Mouse (Mus musculus) embryonic facial prominence, embryonic 14.5 days (tissue): Measurements from ENCODE around the gene Kif20b. TPM values are rescaled to one million over a fixed set of nuclear protein-coding genes. Genes with fewer than 3 reads are reported as not detected.

Source experiments
- ATAC-seq: fragments of 200-750 bp; cut with Nextera tagmentation; 2 replicates; pipeline ENCODE4 v1.8.0; 2017; ENCODE audit warnings: low read depth, moderate number of reproducible peaks, moderate TSS enrichment
- DNase-seq: peaks from one replicate; pipeline ENCODE4 v3.0.0-alpha.2; 2015; ENCODE audit warnings: low spot score
- H3K27ac ChIP-seq: fragments of 300-500 bp; sonication (generic); replicated peaks from 2 replicates; pipeline ENCODE4 v1.5.1; 2014; ENCODE audit warnings: low read depth, mild to moderate bottlenecking, low read length, moderate library complexity
- H3K27me3 ChIP-seq: fragments of 300-500 bp; sonication (generic); replicated peaks from 2 replicates; pipeline ENCODE4 v1.6.1; 2014; ENCODE audit warnings: low read length; ENCODE audit not compliant: control insufficient read depth, insufficient read depth
- H3K36me3 ChIP-seq: fragments of 300-500 bp; sonication (generic); 2 replicates; pipeline ENCODE4 v1.6.1; 2014; ENCODE audit warnings: low read length, mixed read lengths; ENCODE audit not compliant: control insufficient read depth, insufficient read depth
- H3K4me1 ChIP-seq: fragments of 300-500 bp; sonication (generic); 2 replicates; pipeline ENCODE4 v1.6.1; 2014; ENCODE audit warnings: antibody characterized with exemption, low read length; ENCODE audit not compliant: control insufficient read depth, insufficient read depth
- H3K4me2 ChIP-seq: fragments of 300-500 bp; sonication (generic); 2 replicates; pipeline ENCODE4 v1.6.1; 2014; ENCODE audit warnings: low read depth, mild to moderate bottlenecking, low read length, moderate library complexity, mixed read lengths
- H3K4me3 ChIP-seq: fragments of 300-500 bp; sonication (generic); 2 replicates; pipeline ENCODE4 v1.5.1; 2014; ENCODE audit warnings: low read depth, mild to moderate bottlenecking, low read length
- H3K9ac ChIP-seq: fragments of 300-500 bp; sonication (generic); 2 replicates; pipeline ENCODE4 v1.6.1; 2014; ENCODE audit warnings: low read depth, mild to moderate bottlenecking, low read length, moderate library complexity, mixed read lengths
- H3K9me3 ChIP-seq: fragments of 300-500 bp; sonication (generic); 2 replicates; pipeline ENCODE4 v1.6.1; 2016; ENCODE audit warnings: low read length; ENCODE audit not compliant: control insufficient read depth
- WGBS: fragments of 180-500 bp; shearing (Covaris S2); extraction: QIAGEN DNeasy Blood & Tissue Kit; methylation state at CpG from one replicate; pipeline ENCODE4 v1.1.7; 2014; 5-methylcytosine and 5-hydroxymethylcytosine counted together
- polyA plus RNA-seq: library from polyadenylated mRNA; unstranded; fragments of >200 nt; fragmentation: Nextera tagmentation; extraction: Ambion mirVana; gene quantifications from 2 replicates; pipeline ENCODE4 v1.2.1, GENCODE M21; 2014

Kif20b gene
- polyA plus RNA-seq, 1 experiment from 2014 or later: 36.1 TPM

DNA sequence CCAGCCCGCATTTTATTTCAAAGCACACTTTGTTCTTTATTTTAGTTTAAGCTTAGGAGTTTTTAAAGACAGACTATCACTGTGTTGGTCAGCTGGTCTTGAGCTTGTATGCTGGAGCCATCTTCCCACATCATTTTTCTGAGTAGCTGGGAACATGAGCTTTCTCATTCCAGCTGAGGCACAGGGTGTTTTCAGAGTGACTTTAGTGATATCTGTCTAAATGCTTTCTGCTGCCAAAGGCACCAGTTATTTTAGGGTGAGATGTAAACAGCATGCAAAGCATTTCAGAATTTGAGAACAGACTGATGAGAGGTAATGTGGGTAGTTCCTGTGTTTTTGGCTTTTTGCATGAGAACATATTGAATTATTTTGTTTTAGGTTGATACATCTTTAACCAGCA, 25.0 kb downstream of the Kif20b start:
- no peak overlapping the region for H3K27ac ChIP-seq
- no peak overlapping the region for H3K4me2 ChIP-seq
- no peaks in the 10 kb centered on the region for H3K4me1 ChIP-seq
- peaks cover 48% of the 10 kb centered on the region for H3K36me3 ChIP-seq
- ATAC-seq (no peak), DNase-seq (no peak)
- 97% methylated on average over 1 of the region's 1 CpGs for WGBS
- H3K9ac ChIP-seq: no peak overlapping the region
- H3K9me3 ChIP-seq: no peaks in the 10 kb centered on the region
- no peak overlapping the region for H3K4me3 ChIP-seq
- no peaks in the 10 kb centered on the region for H3K27me3 ChIP-seq

DNA sequence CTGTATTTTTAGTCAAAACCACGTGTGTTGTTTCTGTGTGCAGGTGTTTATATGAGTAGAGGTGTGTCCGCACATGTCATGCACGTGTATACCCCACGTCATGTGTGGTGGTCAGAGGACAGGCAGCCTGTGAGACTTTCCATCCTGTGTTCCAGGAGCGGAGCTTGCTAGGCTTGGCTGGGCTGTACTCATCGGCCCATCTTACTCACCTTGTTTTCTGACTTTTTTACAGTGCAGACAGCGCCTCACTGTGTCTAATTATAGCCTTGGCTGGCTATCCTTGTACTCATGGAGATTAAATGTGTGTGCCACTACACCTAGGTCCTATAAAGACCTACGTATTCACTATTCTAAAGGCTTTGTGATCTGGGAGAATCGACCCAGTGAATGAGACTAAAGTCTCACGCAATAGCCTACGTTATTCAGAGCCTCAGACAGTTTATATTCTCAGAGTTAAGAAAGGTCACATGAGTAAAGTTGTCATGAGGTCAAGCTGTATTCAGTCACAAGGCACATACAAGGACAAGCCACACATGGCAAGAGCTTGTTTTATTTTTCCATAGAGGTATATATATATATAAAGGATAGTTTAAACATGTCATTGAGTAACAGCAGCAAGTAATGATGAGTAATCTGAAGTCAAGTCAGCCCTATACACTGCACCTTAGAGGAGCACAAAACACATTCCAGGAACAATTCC, 31.8 kb downstream of the Kif20b start:
- Histone ChIP-seq H3K9ac (no peak overlapping the region), H3K4me3 (no peak overlapping the region), H3K9me3 (no peaks in the 10 kb centered on the region), H3K27ac (no peak overlapping the region), H3K4me1 (no peaks in the 10 kb centered on the region), H3K27me3 (no peaks in the 10 kb centered on the region), H3K36me3 (peaks cover 58% of the 10 kb centered on the region), H3K4me2 (no peak overlapping the region)
- WGBS: 94% methylated on average over 11 of the region's 11 CpGs
- DNase-seq (no peak), ATAC-seq (no peak)

DNA sequence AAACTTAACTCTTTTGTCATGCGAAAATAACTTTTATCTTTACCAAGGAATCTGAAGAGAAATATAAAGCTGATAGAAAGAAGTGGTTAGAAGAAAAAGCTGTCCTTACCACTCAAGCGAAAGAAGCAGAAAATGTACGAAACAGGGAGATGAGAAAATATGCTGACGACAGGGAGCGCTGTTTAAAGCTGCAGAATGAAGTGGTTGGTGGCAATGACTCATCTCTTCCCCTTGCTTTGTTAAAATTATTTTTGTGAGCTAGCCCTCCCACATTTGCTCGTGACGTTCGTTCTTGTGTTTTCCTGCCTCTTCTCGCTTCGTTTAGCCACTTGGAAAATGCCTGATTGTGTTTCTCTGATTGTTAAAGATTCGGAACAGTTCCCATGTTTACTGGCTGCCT, 37.2 kb downstream of the Kif20b start:
- Histone ChIP-seq H3K9me3 (no peaks in the 10 kb centered on the region), H3K4me2 (no peak overlapping the region), H3K36me3 (peaks cover 63% of the 10 kb centered on the region), H3K4me1 (no peaks in the 10 kb centered on the region), H3K4me3 (no peak overlapping the region), H3K27me3 (no peaks in the 10 kb centered on the region), H3K9ac (no peak overlapping the region), H3K27ac (no peak overlapping the region)
- DNase-seq (no peak), ATAC-seq (no peak)
- WGBS: 91% methylated on average over 11 of the region's 11 CpGs

DNA sequence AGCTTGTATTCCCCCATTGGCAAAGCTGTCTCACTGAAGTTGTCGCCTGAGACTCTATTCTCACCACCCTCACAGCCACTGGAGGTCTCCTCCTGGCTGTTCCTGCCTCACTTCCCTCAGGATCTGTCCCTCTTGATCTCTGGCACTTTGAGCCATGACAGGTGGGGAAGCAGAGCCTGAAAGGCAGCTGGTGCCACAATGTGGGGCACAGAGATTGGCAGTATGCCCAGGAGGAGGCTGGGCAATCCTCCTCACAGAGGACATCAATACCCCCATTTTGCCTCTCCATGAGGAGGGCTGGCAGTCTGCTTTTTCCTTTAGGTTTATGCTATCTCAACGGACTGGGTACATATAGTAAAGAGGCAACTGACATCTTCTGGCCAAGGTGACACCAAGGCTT, 62.6 kb downstream of the Kif20b start:
- no peaks in the 10 kb centered on the region for H3K27me3 ChIP-seq
- 64% methylated on average over 2 of the region's 2 CpGs for WGBS

DNA sequence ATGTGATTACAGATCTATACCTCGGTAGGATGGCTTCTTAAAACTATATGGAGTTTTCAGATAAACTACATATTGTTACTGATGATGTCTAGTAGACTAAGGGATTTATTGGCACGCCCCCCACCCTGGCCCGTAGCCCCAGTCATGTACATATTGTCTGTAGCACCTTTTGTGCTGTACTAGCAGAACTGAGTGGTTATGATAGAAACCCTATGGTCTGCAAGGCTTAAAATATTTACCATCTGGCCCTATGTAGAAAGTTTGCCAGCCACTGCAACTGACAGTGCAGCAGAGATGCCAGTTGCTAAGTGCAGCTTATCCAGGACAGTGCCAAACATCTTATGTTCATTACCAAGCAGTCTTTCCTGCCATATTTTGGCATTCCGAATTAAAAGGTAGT, 68.3 kb downstream of the Kif20b start:
- ATAC-seq (no peak), DNase-seq (no peak)
- H3K36me3 ChIP-seq: no peaks in the 10 kb centered on the region
- no peak overlapping the region for H3K4me2 ChIP-seq
- H3K4me1 ChIP-seq: no peaks in the 10 kb centered on the region
- H3K9me3 ChIP-seq: no peaks in the 10 kb centered on the region
- 68% methylated on average over 4 of the region's 4 CpGs for WGBS
- H3K27me3 ChIP-seq: no peaks in the 10 kb centered on the region
- no peak overlapping the region for H3K4me3 ChIP-seq
- no peak overlapping the region for H3K9ac ChIP-seq
- no peak overlapping the region for H3K27ac ChIP-seq

More for the DNA sequence above, 62.6 kb downstream of the Kif20b start:
- Histone ChIP-seq H3K36me3 (no peaks in the 10 kb centered on the region), H3K4me3 (no peak overlapping the region), H3K9me3 (no peaks in the 10 kb centered on the region), H3K9ac (no peak overlapping the region), H3K4me1 (no peaks in the 10 kb centered on the region), H3K4me2 (no peak overlapping the region), H3K27ac (no peak overlapping the region)
- DNase-seq (peak; percentile 26), ATAC-seq (0 out of 2 replicates have a peak, but pooled peaks have one; percentile 26)

DNA sequence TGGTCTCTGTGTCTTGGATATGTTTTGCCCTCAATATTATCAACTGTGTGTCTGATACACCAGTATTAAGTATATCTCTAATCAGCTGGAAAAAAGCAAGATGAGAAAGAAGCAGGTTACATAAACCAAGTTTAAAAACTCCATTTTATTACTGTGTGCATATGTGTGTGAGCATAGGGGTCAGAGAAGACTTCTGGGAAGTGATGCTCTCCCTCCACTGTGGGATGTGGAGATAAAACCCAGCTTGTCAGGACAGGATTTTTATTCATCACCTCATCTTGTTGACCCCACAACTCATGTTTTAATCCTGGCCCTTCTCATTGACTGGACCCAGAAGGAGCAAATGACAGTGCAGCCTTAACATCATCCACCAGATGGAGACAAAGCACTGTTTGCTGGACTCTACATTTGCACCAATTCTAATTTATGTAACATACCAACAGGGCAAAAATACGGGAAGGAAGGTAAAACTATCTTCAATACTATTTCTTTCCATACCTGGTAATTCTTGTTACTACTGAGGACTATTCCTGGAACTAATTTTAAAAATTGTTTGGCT, 70.9 kb downstream of the Kif20b start:
- DNase-seq (peak; percentile 13), ATAC-seq (no peak)
- H3K27ac ChIP-seq: no peak overlapping the region
- no peaks in the 10 kb centered on the region for H3K4me1 ChIP-seq
- H3K4me3 ChIP-seq: no peak overlapping the region
- 18% methylated on average over 1 of the region's 1 CpGs for WGBS
- no peaks in the 10 kb centered on the region for H3K27me3 ChIP-seq
- no peak overlapping the region for H3K4me2 ChIP-seq
- H3K9ac ChIP-seq: no peak overlapping the region
- H3K36me3 ChIP-seq: no peaks in the 10 kb centered on the region
- H3K9me3 ChIP-seq: no peaks in the 10 kb centered on the region

DNA sequence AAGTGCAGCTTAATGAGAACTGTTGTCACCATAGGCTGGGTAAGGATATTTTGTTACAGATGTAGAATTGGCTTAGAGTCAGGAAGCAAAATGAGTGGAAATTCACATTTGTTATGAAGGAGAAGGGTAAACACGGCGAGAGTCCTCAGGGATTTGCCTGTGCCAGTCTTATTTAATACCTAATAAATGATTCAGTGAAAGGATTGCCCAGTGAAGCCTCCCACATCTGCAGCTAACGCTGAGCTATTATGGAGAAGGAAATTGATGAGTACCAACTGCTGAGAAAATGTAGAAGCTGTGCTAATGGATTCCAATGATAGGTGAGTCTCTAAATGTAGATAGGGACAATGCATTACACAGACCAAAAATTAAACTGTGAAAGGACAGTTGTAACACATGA, 92.9 kb downstream of the Kif20b start:
- Histone ChIP-seq H3K9me3 (no peaks in the 10 kb centered on the region), H3K36me3 (no peaks in the 10 kb centered on the region), H3K27me3 (no peaks in the 10 kb centered on the region), H3K4me1 (no peaks in the 10 kb centered on the region), H3K9ac (no peak overlapping the region), H3K4me2 (no peak overlapping the region), H3K4me3 (no peak overlapping the region), H3K27ac (no peak overlapping the region)
- DNase-seq (no peak), ATAC-seq (no peak)
- 66% methylated on average over 3 of the region's 3 CpGs for WGBS

DNA sequence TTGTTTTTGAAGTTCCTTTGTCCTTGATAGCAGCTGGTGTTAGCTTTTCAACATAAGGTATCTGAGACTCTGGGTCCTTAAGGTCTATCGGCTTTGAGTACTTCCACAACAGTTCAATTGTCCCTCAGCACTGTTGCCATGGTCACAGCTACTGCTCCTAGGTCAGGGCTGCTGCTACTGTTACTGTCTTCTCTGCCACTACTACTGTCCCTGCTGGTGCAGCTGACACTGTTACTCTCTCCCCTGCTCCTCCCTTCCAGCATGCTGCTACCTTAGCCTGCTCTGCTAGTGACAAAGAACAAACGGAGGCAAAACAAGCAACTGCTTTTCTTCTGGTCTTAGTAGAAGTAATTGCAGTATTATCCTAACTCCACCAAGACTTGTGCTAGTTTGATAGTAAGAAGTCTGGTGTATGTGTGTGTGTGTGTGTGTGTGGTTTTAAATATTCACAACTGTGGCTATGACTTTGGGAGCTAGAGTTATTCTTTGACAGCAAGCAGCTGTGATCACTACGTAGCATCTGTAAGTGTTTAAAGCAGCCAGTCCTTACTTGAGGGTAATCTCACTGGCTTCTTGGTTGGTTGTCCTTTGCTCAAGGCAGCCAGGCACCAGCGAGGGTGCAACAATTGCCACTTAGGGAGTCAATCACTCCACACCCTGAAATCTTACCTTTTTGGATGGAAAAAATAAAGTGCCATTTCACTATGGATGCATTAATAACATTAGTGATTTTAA, 95.5 kb downstream of the Kif20b start:
- DNase-seq (no peak), ATAC-seq (no peak)
- Histone ChIP-seq H3K4me2 (no peak overlapping the region), H3K27me3 (no peaks in the 10 kb centered on the region), H3K36me3 (no peaks in the 10 kb centered on the region), H3K27ac (no peak overlapping the region), H3K9me3 (no peaks in the 10 kb centered on the region), H3K9ac (no peak overlapping the region), H3K4me1 (no peaks in the 10 kb centered on the region), H3K4me3 (no peak overlapping the region)
- 47% methylated on average over 4 of the region's 4 CpGs for WGBS
